Mouse (Mus musculus) midbrain, embryonic 15.5 days (tissue): Measurements from ENCODE around the gene Cps1. TPM values are rescaled to one million over a fixed set of nuclear protein-coding genes. Genes with fewer than 3 reads are reported as not detected.

ENCODE experiments used
- ATAC-seq: fragments of 200-750 bp; cut with Nextera tagmentation; replicated peaks from 2 replicates; pipeline ENCODE4 v1.8.0; 2017; ENCODE audit warnings: moderate TSS enrichment
- H3K27ac ChIP-seq: fragments of 300-500 bp; sonication (generic); 2 replicates; pipeline ENCODE4 v1.5.1; 2015; ENCODE audit warnings: mild to moderate bottlenecking, inconsistent platforms
- H3K27me3 ChIP-seq: fragments of 300-500 bp; sonication (generic); replicated peaks from 2 replicates; pipeline ENCODE4 v1.6.1; 2015; ENCODE audit warnings: inconsistent platforms
- H3K36me3 ChIP-seq: fragments of 300-500 bp; sonication (generic); replicated peaks from 2 replicates; pipeline ENCODE4 v1.6.1; 2015; ENCODE audit warnings: inconsistent platforms
- H3K4me1 ChIP-seq: fragments of 300-500 bp; sonication (generic); 2 replicates; pipeline ENCODE4 v1.6.1; 2015; ENCODE audit warnings: inconsistent platforms
- H3K4me2 ChIP-seq: fragments of 300-500 bp; sonication (generic); 2 replicates; pipeline ENCODE4 v1.6.1; 2015; ENCODE audit warnings: inconsistent platforms, mild to moderate bottlenecking, moderate library complexity
- H3K4me3 ChIP-seq: fragments of 300-500 bp; sonication (generic); 2 replicates; pipeline ENCODE4 v1.5.1; 2015; ENCODE audit warnings: mild to moderate bottlenecking, inconsistent platforms
- H3K9ac ChIP-seq: fragments of 300-500 bp; sonication (generic); 2 replicates; pipeline ENCODE4 v1.6.1; 2015; ENCODE audit warnings: mild to moderate bottlenecking, inconsistent platforms
- H3K9me3 ChIP-seq: fragments of 300-500 bp; sonication (generic); 2 replicates; pipeline ENCODE4 v1.6.1; 2016; ENCODE audit warnings: inconsistent platforms
- WGBS: fragments of 180-500 bp; shearing (Covaris S2); methylation state at CpG from one replicate; pipeline ENCODE4 v1.1.7; 2015; ENCODE audit warnings: mixed read lengths; 5-methylcytosine and 5-hydroxymethylcytosine counted together
- polyA plus RNA-seq: library from polyadenylated mRNA; unstranded; fragments of >200 nt; fragmentation: Nextera tagmentation; extraction: Ambion mirVana; gene quantifications from 2 replicates; pipeline ENCODE4 v1.2.1, GENCODE M21; 2015

Cps1 gene
- polyA plus RNA-seq, 1 experiment from 2014 or later: 0.43 TPM

DNA sequence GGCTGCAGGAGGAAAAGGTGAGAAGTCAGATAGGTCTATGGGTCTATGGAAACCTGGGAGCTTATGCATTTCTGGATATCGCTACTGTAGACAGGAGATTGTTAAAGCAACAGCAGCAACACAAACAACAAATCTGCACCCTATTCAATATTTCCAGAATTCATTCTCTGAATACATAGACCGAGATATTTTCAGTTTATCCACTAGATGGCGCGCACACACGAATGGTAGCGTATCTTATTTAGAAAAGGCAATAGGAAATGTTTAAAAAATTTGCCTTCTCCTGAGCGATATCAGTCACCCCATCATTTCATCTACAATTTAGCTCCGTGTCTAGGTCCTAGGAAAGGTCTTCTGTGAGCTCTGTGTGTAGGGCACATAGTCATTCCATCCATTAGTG is 21.1 kb downstream of the Cps1 start:
- WGBS: 8% methylated on average over 8 of the region's 8 CpGs
- no peak for ATAC-seq

DNA sequence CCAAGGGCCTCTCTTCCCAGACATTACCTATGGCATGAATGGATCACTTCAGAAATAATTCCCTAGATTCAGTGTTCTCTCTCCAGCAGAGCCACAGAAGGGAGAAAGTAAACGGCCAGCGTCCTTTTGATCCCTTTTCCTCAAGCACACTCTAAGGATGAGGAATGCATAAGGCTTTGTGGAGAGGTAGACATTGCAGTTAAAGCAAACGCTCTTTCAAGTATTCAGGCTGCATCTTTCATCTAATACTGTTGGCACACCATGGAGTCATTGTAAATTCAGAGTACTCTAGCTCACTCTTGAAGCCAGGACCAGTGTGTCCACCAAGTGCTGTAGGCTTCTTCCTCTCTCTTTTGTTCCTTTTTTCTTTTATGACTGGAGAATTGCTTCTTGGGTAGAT is 28.4 kb downstream of the Cps1 start:
- no peaks in the 10 kb centered on the region for H3K36me3 ChIP-seq
- no peak overlapping the region for H3K9ac ChIP-seq
- H3K27ac ChIP-seq: no peak overlapping the region
- no peaks in the 10 kb centered on the region for H3K9me3 ChIP-seq
- no peak overlapping the region for H3K4me3 ChIP-seq
- H3K4me1 ChIP-seq: no peaks in the 10 kb centered on the region
- H3K27me3 ChIP-seq: no peaks in the 10 kb centered on the region
- no peak for ATAC-seq
- H3K4me2 ChIP-seq: no peak overlapping the region
- WGBS: 71% methylated on average over 3 of the region's 3 CpGs

More for the DNA sequence above, 21.1 kb downstream of the Cps1 start:
- Histone ChIP-seq H3K27ac (no peak overlapping the region), H3K27me3 (no peaks in the 10 kb centered on the region), H3K9ac (no peak overlapping the region), H3K36me3 (no peaks in the 10 kb centered on the region), H3K4me2 (no peak overlapping the region), H3K9me3 (no peaks in the 10 kb centered on the region), H3K4me3 (no peak overlapping the region), H3K4me1 (no peaks in the 10 kb centered on the region)

DNA sequence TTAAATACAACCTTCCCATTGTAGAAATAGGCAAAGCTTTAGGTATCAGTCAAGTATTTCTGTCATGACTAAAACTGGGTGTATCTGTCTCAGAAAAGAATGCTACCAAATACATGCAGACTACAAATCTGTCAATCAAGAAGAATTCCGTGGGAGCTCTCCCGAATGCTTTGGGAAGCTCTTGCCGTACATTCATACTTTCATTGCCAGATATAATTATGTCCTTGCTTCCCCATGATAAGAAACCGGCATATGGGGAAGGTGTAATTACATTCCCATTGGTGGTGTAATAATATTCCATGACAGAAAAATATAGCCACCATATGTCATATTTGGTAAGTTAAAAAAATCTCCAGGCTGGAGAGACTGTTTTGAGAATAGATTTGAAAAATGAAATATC is 44.5 kb downstream of the Cps1 start:
- WGBS: 62% methylated on average over 4 of the region's 4 CpGs
- no peaks in the 10 kb centered on the region for H3K9me3 ChIP-seq
- H3K4me2 ChIP-seq: no peak overlapping the region
- no peaks in the 10 kb centered on the region for H3K36me3 ChIP-seq
- H3K27me3 ChIP-seq: no peaks in the 10 kb centered on the region
- no peak for ATAC-seq
- H3K4me3 ChIP-seq: no peak overlapping the region
- no peak overlapping the region for H3K27ac ChIP-seq
- H3K4me1 ChIP-seq: no peaks in the 10 kb centered on the region
- H3K9ac ChIP-seq: no peak overlapping the region

DNA sequence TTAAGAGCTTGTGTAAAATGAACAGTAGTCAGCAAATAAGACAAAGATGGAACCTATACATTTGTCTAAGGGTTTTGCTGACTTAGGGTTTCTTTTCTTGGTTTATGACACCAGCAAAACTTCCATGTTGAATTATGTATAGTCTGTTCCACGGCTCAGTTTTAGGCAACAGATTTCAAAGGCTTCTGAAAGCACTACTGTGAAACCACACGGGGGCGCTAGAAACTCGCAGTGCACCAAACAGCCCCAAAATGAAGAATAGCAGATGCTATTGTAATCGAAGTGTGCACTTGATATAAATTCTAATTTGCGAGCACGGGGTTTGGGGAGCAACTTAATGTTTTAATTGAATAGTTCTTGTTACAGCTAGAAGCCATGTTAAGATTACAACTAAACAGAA is 58.3 kb downstream of the Cps1 start:
- no peak overlapping the region for H3K4me3 ChIP-seq
- WGBS: 8% methylated on average over 7 of the region's 7 CpGs

DNA sequence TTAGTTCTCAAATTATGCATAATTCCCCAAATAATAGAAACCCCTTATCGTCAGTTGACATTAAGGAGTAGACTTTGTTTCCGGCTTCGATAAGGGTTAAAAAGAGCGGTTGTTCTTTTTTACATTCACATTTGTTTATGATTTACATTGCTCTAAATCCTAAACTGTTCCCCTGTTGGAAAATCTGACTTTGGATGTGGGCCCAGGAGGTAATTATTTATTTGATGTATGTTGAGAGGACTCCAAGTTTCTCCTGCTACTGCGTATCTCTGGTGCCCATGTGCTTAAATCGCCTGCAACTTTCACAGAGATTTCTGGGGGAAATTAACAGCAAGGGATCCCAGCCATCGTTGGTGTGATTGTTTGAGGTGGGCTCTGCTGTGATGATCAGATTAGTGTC is 59.4 kb downstream of the Cps1 start:
- Histone ChIP-seq H3K36me3 (no peaks in the 10 kb centered on the region), H3K27me3 (no peaks in the 10 kb centered on the region), H3K9ac (no peak overlapping the region), H3K9me3 (no peaks in the 10 kb centered on the region), H3K4me3 (no peak overlapping the region), H3K27ac (no peak overlapping the region), H3K4me2 (no peak overlapping the region), H3K4me1 (0 out of 2 replicates have a peak, but pooled peaks cover 4% of the 10 kb centered on the region)
- ATAC-seq: no peak
- WGBS: 84% methylated on average over 7 of the region's 7 CpGs

More for the DNA sequence above, 58.3 kb downstream of the Cps1 start:
- ATAC-seq: 0 out of 2 replicates have a peak, but pooled peaks have one; percentile 63
- H3K4me1 ChIP-seq: 0 out of 2 replicates have a peak, but pooled peaks cover 4% of the 10 kb centered on the region
- H3K4me2 ChIP-seq: no peak overlapping the region
- no peaks in the 10 kb centered on the region for H3K27me3 ChIP-seq
- H3K9ac ChIP-seq: no peak overlapping the region
- no peaks in the 10 kb centered on the region for H3K9me3 ChIP-seq
- H3K36me3 ChIP-seq: no peaks in the 10 kb centered on the region
- no peak overlapping the region for H3K27ac ChIP-seq

DNA sequence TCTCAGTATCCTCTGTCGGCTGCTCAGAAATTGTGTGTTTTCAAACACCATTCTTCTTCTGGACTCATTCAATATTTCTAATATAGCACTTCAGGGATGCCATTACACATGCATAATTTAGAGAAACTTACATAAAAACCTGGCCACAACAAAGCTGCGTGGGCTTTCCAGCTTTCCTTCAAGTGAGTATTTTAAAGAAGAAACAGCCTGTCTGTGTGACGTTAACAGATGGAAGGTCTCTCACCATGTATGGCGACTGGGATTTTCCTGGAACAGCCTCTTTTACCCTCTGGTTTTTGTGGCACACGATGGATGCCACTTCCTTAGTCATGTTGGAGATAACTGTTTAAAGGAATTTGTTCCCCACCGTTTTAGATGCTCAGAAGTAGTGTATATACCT is 60.7 kb downstream of the Cps1 start:
- Histone ChIP-seq H3K27me3 (no peaks in the 10 kb centered on the region), H3K4me3 (no peak overlapping the region), H3K9me3 (no peaks in the 10 kb centered on the region), H3K27ac (no peak overlapping the region), H3K36me3 (no peaks in the 10 kb centered on the region), H3K4me1 (0 out of 2 replicates have a peak, but pooled peaks cover 1% of the 10 kb centered on the region), H3K9ac (no peak overlapping the region), H3K4me2 (no peak overlapping the region)
- ATAC-seq: no peak
- WGBS: 79% methylated on average over 6 of the region's 6 CpGs

DNA sequence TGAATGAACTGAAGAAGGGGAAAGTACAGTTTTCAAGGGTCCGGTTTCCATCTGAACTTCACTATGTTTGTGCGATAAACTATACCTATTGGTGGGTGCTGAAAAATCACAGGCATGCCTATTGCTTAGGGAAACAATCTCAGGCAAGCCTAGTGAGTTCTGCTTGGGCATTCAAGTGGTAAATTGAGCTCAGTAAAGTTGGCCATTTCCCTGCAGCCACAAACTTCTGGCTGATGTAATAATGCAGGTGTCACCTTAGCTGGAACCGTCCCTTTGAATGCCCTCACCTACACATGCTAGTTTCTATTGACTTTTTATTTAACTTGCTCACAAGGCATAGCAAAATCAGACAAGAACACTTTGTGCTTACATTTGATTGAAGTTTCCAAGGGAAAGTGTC is 61.3 kb downstream of the Cps1 start:
- Histone ChIP-seq H3K4me2 (no peak overlapping the region), H3K27ac (no peak overlapping the region), H3K36me3 (no peaks in the 10 kb centered on the region), H3K9me3 (no peaks in the 10 kb centered on the region), H3K9ac (no peak overlapping the region), H3K27me3 (no peaks in the 10 kb centered on the region), H3K4me3 (no peak overlapping the region), H3K4me1 (no peaks in the 10 kb centered on the region)
- ATAC-seq: no peak
- 76% methylated on average over 3 of the region's 3 CpGs for WGBS

DNA sequence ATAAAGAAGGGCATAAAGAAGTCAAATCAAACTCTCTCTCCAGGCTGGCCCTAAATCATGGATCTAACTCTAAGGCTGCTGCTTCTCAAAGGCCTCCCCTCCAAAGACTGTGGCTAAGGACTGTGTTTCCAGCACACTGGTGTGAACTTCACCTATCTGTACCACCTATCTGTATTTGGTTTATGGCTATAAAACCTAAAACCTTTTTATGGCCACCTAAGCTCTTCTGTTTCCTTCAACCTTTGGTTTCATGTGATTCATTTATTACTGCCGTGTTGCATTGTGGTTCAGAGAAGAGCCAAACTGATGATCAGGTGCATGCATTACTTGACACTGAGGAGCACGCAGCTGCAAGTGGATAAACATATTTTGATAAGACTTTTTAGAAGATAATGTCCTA is 74.5 kb downstream of the Cps1 start:
- no peaks in the 10 kb centered on the region for H3K4me1 ChIP-seq
- ATAC-seq: no peak
- no peak overlapping the region for H3K9ac ChIP-seq
- H3K4me2 ChIP-seq: no peak overlapping the region
- no peak overlapping the region for H3K4me3 ChIP-seq
- H3K36me3 ChIP-seq: no peaks in the 10 kb centered on the region
- no peaks in the 10 kb centered on the region for H3K9me3 ChIP-seq
- no peaks in the 10 kb centered on the region for H3K27me3 ChIP-seq
- WGBS: 91% methylated on average over 2 of the region's 2 CpGs
- no peak overlapping the region for H3K27ac ChIP-seq

DNA sequence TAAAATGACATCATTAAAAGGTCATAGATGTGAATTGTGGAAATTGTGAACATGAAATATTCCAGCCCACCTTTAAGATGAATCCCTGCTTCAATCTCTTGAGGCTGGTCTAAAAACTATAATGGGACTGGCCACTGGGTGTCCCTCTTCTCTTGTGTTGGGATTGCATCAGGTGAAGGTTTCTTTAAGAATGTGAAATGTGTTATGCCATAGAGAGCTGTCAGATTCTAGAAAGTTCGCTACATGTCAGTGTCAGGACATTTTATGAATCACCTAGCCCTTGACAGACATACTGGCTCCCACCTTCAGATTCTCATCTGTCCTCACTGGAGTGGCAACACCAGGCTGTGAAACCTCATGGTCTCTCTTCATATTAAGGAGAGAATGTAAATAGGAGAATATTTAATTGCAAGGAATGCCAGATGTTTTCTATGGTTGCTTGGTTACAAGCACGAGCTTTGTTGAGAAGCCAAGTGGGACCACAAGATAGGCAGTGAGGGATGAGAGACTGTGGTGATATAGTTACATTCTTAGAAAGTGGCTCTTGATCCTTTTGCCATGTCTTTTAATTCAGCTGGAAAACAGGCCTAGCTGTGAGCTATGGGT is 95.6 kb downstream of the Cps1 start:
- H3K27me3 ChIP-seq: no peaks in the 10 kb centered on the region
- H3K36me3 ChIP-seq: no peaks in the 10 kb centered on the region
- no peaks in the 10 kb centered on the region for H3K9me3 ChIP-seq
- 25% methylated on average over 2 of the region's 2 CpGs for WGBS
- no peak overlapping the region for H3K9ac ChIP-seq
- no peak overlapping the region for H3K27ac ChIP-seq
- peaks cover 3% of the 10 kb centered on the region; the same call in 1 of the 2 replicates for H3K4me1 ChIP-seq
- no peak overlapping the region for H3K4me3 ChIP-seq
- H3K4me2 ChIP-seq: no peak overlapping the region
- no peak; the same call in 1 of the 2 replicates for ATAC-seq

DNA sequence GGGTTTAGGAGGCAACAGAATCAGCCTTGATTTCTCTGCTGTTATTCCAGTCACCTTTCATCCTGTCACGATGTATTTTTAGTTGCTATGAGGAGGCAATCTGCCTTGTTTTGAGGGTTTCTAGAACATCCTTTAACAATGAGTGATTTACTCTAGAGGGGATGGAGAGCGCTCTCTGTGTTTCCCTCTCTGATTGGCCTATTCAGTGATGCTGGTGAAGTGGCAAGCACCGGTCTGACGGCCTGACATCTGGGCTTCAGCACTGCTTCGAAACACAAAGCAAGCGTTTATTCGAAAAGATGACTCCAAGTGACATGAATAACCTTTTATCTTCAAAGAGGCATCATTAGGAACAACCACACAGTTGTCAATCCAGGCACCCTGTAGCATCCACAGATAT is 100.8 kb downstream of the Cps1 start:
- WGBS: 59% methylated on average over 7 of the region's 7 CpGs
- no peak overlapping the region for H3K4me2 ChIP-seq
- H3K4me1 ChIP-seq: peaks cover under 1% of the 10 kb centered on the region; the same call in 1 of the 2 replicates
- H3K36me3 ChIP-seq: no peaks in the 10 kb centered on the region
- no peak overlapping the region for H3K4me3 ChIP-seq
- no peak overlapping the region for H3K27ac ChIP-seq
- H3K27me3 ChIP-seq: no peaks in the 10 kb centered on the region
- no peak for ATAC-seq
- no peaks in the 10 kb centered on the region for H3K9me3 ChIP-seq
- H3K9ac ChIP-seq: no peak overlapping the region

DNA sequence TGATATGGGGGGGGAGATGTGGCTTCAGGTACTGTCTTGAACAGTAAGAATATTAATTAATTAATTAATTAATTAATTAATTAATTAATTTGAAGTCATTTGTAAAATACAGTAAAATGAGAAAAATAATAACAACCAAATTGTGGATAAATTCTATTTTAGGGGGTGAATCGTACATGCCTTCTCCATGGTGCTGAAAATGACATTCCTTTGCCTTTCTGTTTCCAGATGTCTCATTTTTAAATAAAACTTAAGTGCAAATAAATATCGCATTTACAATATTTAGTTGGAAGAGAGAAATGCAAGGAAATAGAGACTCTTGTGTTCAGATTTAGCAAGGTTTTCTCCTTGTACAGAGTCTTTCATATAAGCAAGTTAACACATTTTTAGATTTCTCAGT is 112.0 kb downstream of the Cps1 start:
- no peak overlapping the region for H3K4me2 ChIP-seq
- no peak overlapping the region for H3K9ac ChIP-seq
- ATAC-seq: no peak
- WGBS: 88% methylated on average over 2 of the region's 2 CpGs
- H3K4me3 ChIP-seq: no peak overlapping the region
- H3K27me3 ChIP-seq: no peaks in the 10 kb centered on the region
- no peaks in the 10 kb centered on the region for H3K4me1 ChIP-seq
- no peaks in the 10 kb centered on the region for H3K9me3 ChIP-seq
- no peak overlapping the region for H3K27ac ChIP-seq
- H3K36me3 ChIP-seq: no peaks in the 10 kb centered on the region

DNA sequence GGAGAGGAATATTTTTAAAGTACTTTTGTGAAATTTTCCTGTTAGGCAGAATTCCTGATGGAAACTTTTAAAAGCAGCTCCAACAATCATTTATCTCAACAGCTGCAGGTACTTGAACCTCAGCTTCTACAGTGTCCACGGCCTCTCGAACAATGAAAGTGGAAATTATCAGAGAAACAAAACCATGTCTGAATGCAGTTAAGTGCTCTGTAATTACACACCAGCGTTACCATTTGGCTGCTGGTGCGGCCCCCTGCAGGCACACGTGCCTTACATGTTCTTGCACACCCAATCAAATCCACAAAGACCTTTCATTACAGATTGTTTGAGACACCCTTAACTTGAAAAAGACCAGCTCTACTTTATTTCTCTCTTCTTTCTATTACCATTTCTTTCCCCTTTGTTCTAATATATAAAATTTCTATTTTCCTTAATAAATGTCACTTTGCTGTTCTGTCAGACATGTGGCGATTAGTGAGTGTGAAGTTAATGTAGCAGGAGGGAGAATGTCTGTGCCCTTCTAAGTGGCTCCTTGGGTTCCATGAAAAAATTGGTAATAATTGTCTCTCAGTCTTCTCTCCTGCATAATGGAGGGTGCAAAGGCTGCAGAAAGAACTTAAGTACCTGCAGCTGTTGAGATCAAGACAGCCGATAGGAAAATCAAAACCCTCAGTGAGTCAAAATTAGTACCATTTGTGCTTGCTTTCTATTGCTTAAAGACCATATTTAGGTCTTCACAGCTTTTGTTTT is 112.8 kb downstream of the Cps1 start:
- 66% methylated on average over 7 of the region's 7 CpGs for WGBS
- no peak for ATAC-seq
- Histone ChIP-seq H3K36me3 (no peaks in the 10 kb centered on the region), H3K9me3 (no peaks in the 10 kb centered on the region), H3K9ac (no peak overlapping the region), H3K27ac (no peak overlapping the region), H3K4me3 (no peak overlapping the region), H3K4me1 (no peaks in the 10 kb centered on the region), H3K27me3 (no peaks in the 10 kb centered on the region), H3K4me2 (no peak overlapping the region)

DNA sequence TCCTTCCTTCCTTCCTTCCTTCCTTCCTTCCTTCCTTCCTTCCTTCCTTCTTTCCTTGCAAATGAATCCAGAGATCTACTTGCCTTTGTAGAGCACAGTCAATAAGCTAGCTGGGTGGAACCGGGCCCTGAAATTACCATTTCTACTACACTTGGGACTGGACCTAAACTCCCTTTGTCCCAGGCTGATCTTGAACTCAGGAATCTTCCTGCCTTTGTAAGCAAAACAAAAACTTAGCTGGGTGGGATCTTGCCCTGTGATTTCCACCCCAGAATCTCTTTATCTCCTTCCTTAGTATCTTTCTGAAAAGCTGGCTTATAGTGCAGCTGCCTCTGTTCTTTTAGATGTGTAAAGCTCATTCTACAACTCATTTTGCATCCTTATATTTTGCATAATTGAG is 115.6 kb downstream of the Cps1 start:
- no peak overlapping the region for H3K4me3 ChIP-seq
- no peaks in the 10 kb centered on the region for H3K9me3 ChIP-seq
- H3K4me1 ChIP-seq: no peaks in the 10 kb centered on the region
- no peaks in the 10 kb centered on the region for H3K27me3 ChIP-seq
- ATAC-seq: no peak
- H3K36me3 ChIP-seq: no peaks in the 10 kb centered on the region
- no peak overlapping the region for H3K9ac ChIP-seq
- 72% methylated on average over 1 of the region's 1 CpGs for WGBS
- H3K27ac ChIP-seq: no peak overlapping the region
- H3K4me2 ChIP-seq: no peak overlapping the region
